Comparison of ENCODE assay signal across 21 mouse cellular contexts in the genomic region with DNA sequence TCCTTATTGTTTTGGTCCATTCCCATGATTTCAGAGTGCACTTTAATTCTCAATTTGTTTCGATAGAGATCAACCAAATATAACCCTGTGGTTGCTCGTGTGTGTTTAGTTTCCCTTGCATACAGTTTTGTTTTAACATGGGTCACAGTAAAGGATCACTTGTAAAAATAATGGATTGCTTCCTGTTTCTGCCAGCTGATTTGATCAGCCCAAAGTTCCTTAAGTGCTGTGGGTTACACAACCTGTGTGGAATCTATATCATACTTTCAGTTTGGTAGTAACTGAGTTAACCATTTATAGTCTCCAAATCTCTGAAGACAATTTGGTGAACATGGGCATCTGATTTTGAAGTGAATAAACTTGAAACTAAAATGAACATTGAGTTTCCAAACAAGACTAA. TPM values are rescaled to one million over a fixed set of nuclear protein-coding genes. Genes with fewer than 3 reads are reported as not detected.
"Had no signal": no experiment of that assay in that cellular context is flagged by ENCODE, and none has a peak within 500 bp of the region (broad histone marks: within the 10 kb centered on the region; RNA-seq: fewer than 3 reads in every experiment).

No protein-coding gene starts in this region.

- H3K36me3 ChIP-seq: lung, embryonic 15.5 days; midbrain, embryonic 15.5 days; neural tube, embryonic 12.5 days; stomach, embryonic 15.5 days had no signal

- ATAC-seq: liver, postnatal 0 days; lung, postnatal 0 days; midbrain, embryonic 13.5 days; midbrain, embryonic 15.5 days had no signal

- H3K4me3 ChIP-seq: liver, embryonic 15.5 days; lung, embryonic 15.5 days; megakaryocyte, embryonic 14.5 days; midbrain, embryonic 13.5 days; midbrain, embryonic 15.5 days; neural tube, embryonic 12.5 days; stomach, embryonic 15.5 days had no signal

- H3K4me1 ChIP-seq: liver, embryonic 15.5 days; midbrain, embryonic 15.5 days; neural tube, embryonic 12.5 days; stomach, embryonic 15.5 days had no signal

- H3K27me3 ChIP-seq: liver, embryonic 15.5 days; lung, embryonic 15.5 days; megakaryocyte, embryonic 14.5 days; midbrain, embryonic 13.5 days; midbrain, embryonic 15.5 days; neural tube, embryonic 12.5 days; stomach, embryonic 15.5 days had no signal

- H3K9me3 ChIP-seq: liver, embryonic 15.5 days; lung, embryonic 15.5 days; megakaryocyte, embryonic 14.5 days; midbrain, embryonic 13.5 days; midbrain, embryonic 15.5 days; neural tube, embryonic 12.5 days; stomach, embryonic 15.5 days had no signal

- H3K4me2 ChIP-seq: liver, embryonic 15.5 days; lung, embryonic 15.5 days; midbrain, embryonic 13.5 days; midbrain, embryonic 15.5 days; neural tube, embryonic 12.5 days; stomach, embryonic 15.5 days had no signal

- H3K27ac ChIP-seq: liver, embryonic 15.5 days; lung, embryonic 15.5 days; midbrain, embryonic 13.5 days; midbrain, embryonic 15.5 days; neural tube, embryonic 12.5 days; stomach, embryonic 15.5 days; stomach, postnatal 0 days had no signal

- H3K9ac ChIP-seq: liver, embryonic 15.5 days; liver, postnatal 0 days; lung, embryonic 15.5 days; midbrain, embryonic 13.5 days; midbrain, embryonic 15.5 days; neural tube, embryonic 12.5 days; stomach, embryonic 15.5 days had no signal

- DNase-seq: liver, postnatal 0 days; lung, adult 2 months; lung, postnatal 14 days; lung, postnatal 36 days; right cerebral cortex, postnatal 14 days; thymus, adult 2 months; thymus, postnatal 25 days; thymus, postnatal 4 days had no signal

RNA-seq across cellular contexts. Expression of gene Gdf7, which starts 41.5 kb away (rescaled TPM):
- total RNA-seq: monocyte, adult 5-6 weeks; neutrophil, adult 5-6 weeks had no signal
- polyA plus RNA-seq: liver, embryonic 15.5 days; liver, postnatal 0 days; lung, embryonic 15.5 days; lung, postnatal 0 days; spleen, adult 2 months; stomach, embryonic 15.5 days; stomach, postnatal 0 days; urinary bladder, adult 2 months had no signal
